Mouse (Mus musculus): ENCODE measurements around the gene Wwp2.

DNA sequence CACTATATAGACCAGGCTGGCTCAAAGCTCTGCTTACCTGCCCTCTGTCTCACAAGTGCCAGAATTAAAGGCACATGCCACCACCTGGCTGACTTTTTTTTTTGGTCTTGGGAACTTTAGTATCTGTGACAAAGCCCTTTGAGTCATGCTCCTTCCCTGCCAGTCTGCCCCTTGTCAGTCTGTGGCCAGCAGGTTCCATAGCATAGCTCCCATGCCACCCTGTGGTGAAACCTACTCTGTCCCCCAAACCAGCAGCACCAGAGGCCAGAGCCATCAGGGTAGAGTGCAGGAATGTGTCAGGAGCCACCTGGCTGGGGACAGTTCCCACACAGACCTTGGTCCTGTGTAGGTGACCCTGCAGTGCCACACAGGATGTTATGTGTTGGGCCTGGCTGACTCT is 55.7 kb downstream of the Wwp2 start:
- TF ChIP-seq POLR2A (IDR thresholded peaks at IDR 0.05; ENCODE audit: borderline replicate concordance, extremely low read depth, low read depth, low read length), result no peak
- no peak for TF ChIP-seq CTCF (IDR thresholded peaks at IDR 0.05; ENCODE audit: insufficient read depth, low read length)

All from lung, adult 2 months (tissue).